Mouse (Mus musculus): ENCODE results near the gene Fxr2. TPM values are rescaled to one million over a fixed set of nuclear protein-coding genes. Genes with fewer than 3 reads are reported as not detected.

Gene Fxr2
- 68.8 TPM for total RNA-seq (2023)

GRCm38 (mm10) chr11:69632284-69633089, at the start of gene Fxr2:
Gene Fxr2, plus strand, starts transcription at chr11:69632990.

GRCm38 (mm10) chr11:69605726-69606490, 26.9 kb upstream of the Fxr2 start, which contains the start of gene Atp1b2:
Gene Atp1b2, minus strand, starts transcription at chr11:69605942.

GRCm38 (mm10) chr11:69617805-69618204, 15.0 kb upstream of the Fxr2 start, which contains the start of gene Shbg:
Gene Shbg, minus strand, starts transcription at chr11:69617905.

GRCm38 (mm10) chr11:69621571-69622268, 11.1 kb upstream of the Fxr2 start, which contains the start of gene Sat2:
Gene Sat2, plus strand, starts transcription at chr11:69622024.

GRCm38 (mm10) chr11:69655264-69656064, 22.7 kb downstream of the Fxr2 start, which contains the start of gene Sox15:
Gene Sox15, plus strand, starts transcription at chr11:69655314.

GRCm38 (mm10) chr11:69662213-69662966, 29.6 kb downstream of the Fxr2 start, which contains the start of gene Mpdu1:
Gene Mpdu1, minus strand, starts transcription at chr11:69662642.

GRCm38 (mm10) chr11:69665961-69666664, 33.3 kb downstream of the Fxr2 start, which contains the start of gene Cd68:
Gene Cd68, minus strand, starts transcription at chr11:69666153.

GRCm38 (mm10) chr11:69672211-69672706, 39.5 kb downstream of the Fxr2 start, which contains the start of gene Eif4a1:
Gene Eif4a1, minus strand, starts transcription at chr11:69672423.

GRCm38 (mm10) chr11:69681314-69682208, 48.8 kb downstream of the Fxr2 start, which contains the start of gene Senp3:
Gene Senp3, minus strand, starts transcription at chr11:69682084.

GRCm38 (mm10) chr11:69685526-69686148, 52.8 kb downstream of the Fxr2 start, which contains the start of gene Tnfsf13:
Gene Tnfsf13, minus strand, starts transcription at chr11:69685784.

GRCm38 (mm10) chr11:69695361-69696181, 62.8 kb downstream of the Fxr2 start, which contains the start of the genes Tnfsf12 and Tnfsfm13:
Gene Tnfsf12, minus strand, starts transcription at chr11:69695849.
Gene Tnfsfm13, minus strand, starts transcription at chr11:69696098.

Other genes with a start within 250 kb of the Fxr2 start
- gene Naa38, start 237.5 kb upstream of the Fxr2 start, total RNA-seq (2023): 28.6 TPM
- gene Cyb5d1, start 237.4 kb upstream of the Fxr2 start, total RNA-seq (2023): 35.5 TPM
- 9.5 TPM for gene Tmem88, start 234.8 kb upstream of the Fxr2 start, total RNA-seq (2023)
- gene Kdm6b, start 219.3 kb upstream of the Fxr2 start, total RNA-seq (2023): 156 TPM
- 0.09 TPM for gene Dnah2, start 83.9 kb upstream of the Fxr2 start, total RNA-seq (2023)
- 0.46 TPM for gene Efnb3, start 72.8 kb upstream of the Fxr2 start, total RNA-seq (2023)
- 11.6 TPM for gene Wrap53, start 52.7 kb upstream of the Fxr2 start, total RNA-seq (2023)
- gene Trp53, start 52.6 kb upstream of the Fxr2 start, total RNA-seq (2023): 157 TPM
- gene Atp1b2, start 27.0 kb upstream of the Fxr2 start, total RNA-seq (2023): 0.21 TPM
- not detected for gene Shbg, start 15.1 kb upstream of the Fxr2 start, total RNA-seq (2023)
- not detected for gene Sat2, start 11.0 kb upstream of the Fxr2 start, total RNA-seq (2023)
- not detected for gene Sox15, start 22.3 kb downstream of the Fxr2 start, total RNA-seq (2023)
- gene Mpdu1, start 29.7 kb downstream of the Fxr2 start, total RNA-seq (2023): 60.5 TPM
- 7.5 TPM for gene Cd68, start 33.2 kb downstream of the Fxr2 start, total RNA-seq (2023)
- gene Eif4a1, start 39.4 kb downstream of the Fxr2 start, total RNA-seq (2023): 892 TPM
- 129 TPM for gene Senp3, start 49.1 kb downstream of the Fxr2 start, total RNA-seq (2023)
- gene Tnfsf13, start 52.8 kb downstream of the Fxr2 start, total RNA-seq (2023): not detected
- gene Tnfsf12, start 62.9 kb downstream of the Fxr2 start, total RNA-seq (2023): not detected
- gene Tnfsfm13, start 63.1 kb downstream of the Fxr2 start, total RNA-seq (2023): not detected
- 188 TPM for gene Polr2a, start 125.6 kb downstream of the Fxr2 start, total RNA-seq (2023)
- not detected for gene Slc35g3, start 129.0 kb downstream of the Fxr2 start, total RNA-seq (2023)
- 52.4 TPM for gene Zbtb4, start 132.9 kb downstream of the Fxr2 start, total RNA-seq (2023)
- gene Chrnb1, start 163.0 kb downstream of the Fxr2 start, total RNA-seq (2023): 3.1 TPM
- gene Fgf11, start 168.9 kb downstream of the Fxr2 start, total RNA-seq (2023): not detected
- not detected for gene Tmem102, start 172.6 kb downstream of the Fxr2 start, total RNA-seq (2023)
- gene Gm39566, start 182.3 kb downstream of the Fxr2 start, total RNA-seq (2023): not detected
- gene Spem2, start 185.5 kb downstream of the Fxr2 start, total RNA-seq (2023): not detected
- not detected for gene Spem1, start 189.2 kb downstream of the Fxr2 start, total RNA-seq (2023)
- gene Nlgn2, start 204.8 kb downstream of the Fxr2 start, total RNA-seq (2023): 0.49 TPM
- gene Tmem256, start 205.5 kb downstream of the Fxr2 start, total RNA-seq (2023): 20.8 TPM
- gene Plscr3, start 213.4 kb downstream of the Fxr2 start, total RNA-seq (2023): 18.2 TPM
- not detected for gene Tnk1, start 225.7 kb downstream of the Fxr2 start, total RNA-seq (2023)
- not detected for gene Tmem95, start 245.0 kb downstream of the Fxr2 start, total RNA-seq (2023)
- gene Kctd11, start 248.4 kb downstream of the Fxr2 start, total RNA-seq (2023): 1.0 TPM

Data from CD8-positive naive resting alpha-beta T cell, adult 57 days (primary cell).